Mouse (Mus musculus) stomach, embryonic 15.5 days (tissue): ENCODE measurements at regions not wholly inside any gene's neighbourhood (a gene's known extent, or its start where the extent isn't known, plus 50 kb on each side); places are given as distances from the start of the nearest gene placed in this dataset.
"Not testable (repeated sequence)": the region's sequence is repeated elsewhere in the genome, so short reads cannot be mapped to it uniquely, and the experiment has no call there.

ENCODE experiments used
- ATAC-seq: fragments of 200-750 bp; cut with Nextera tagmentation; 2 replicates; pipeline ENCODE4 v1.8.0; 2017; ENCODE audit warnings: low read depth, moderate number of reproducible peaks, moderate TSS enrichment; ENCODE audit not compliant: insufficient read depth, low FRiP score
- H3K27ac ChIP-seq: fragments of 300-500 bp; sonication (generic); 2 replicates; pipeline ENCODE4 v1.5.1; 2015; ENCODE audit warnings: mild to moderate bottlenecking, inconsistent platforms
- H3K27me3 ChIP-seq: fragments of 300-500 bp; sonication (generic); replicated peaks from 2 replicates; pipeline ENCODE4 v1.6.1; 2015; ENCODE audit warnings: inconsistent platforms
- H3K36me3 ChIP-seq: fragments of 300-500 bp; sonication (generic); 2 replicates; pipeline ENCODE4 v1.6.1; 2015; ENCODE audit warnings: inconsistent platforms
- H3K4me1 ChIP-seq: fragments of 300-500 bp; sonication (generic); 2 replicates; pipeline ENCODE4 v1.6.1; 2015; ENCODE audit warnings: inconsistent platforms
- H3K4me2 ChIP-seq: fragments of 300-500 bp; sonication (generic); 2 replicates; pipeline ENCODE4 v1.6.1; 2015; ENCODE audit warnings: mild to moderate bottlenecking, inconsistent platforms
- H3K4me3 ChIP-seq: fragments of 300-500 bp; sonication (generic); replicated peaks from 2 replicates; pipeline ENCODE4 v1.5.1; 2015; ENCODE audit warnings: inconsistent platforms
- H3K9ac ChIP-seq: fragments of 300-500 bp; sonication (generic); 2 replicates; pipeline ENCODE4 v1.6.1; 2015; ENCODE audit warnings: inconsistent platforms
- H3K9me3 ChIP-seq: fragments of 300-500 bp; sonication (generic); 2 replicates; pipeline ENCODE4 v1.6.1; 2016; ENCODE audit warnings: inconsistent platforms
- WGBS: fragments of 180-500 bp; shearing (Covaris S2); methylation state at CpG from one replicate; pipeline ENCODE4 v1.1.7; 2015; 5-methylcytosine and 5-hydroxymethylcytosine counted together

- 0 out of 2 replicates have a peak, but pooled peaks cover 3% of the 10 kb centered on the region for H3K4me1 ChIP-seq
- no peaks in the 10 kb centered on the region for H3K9me3 ChIP-seq
- no peaks in the 10 kb centered on the region for H3K36me3 ChIP-seq
- ATAC-seq = no peak
- no peak overlapping the region for H3K4me2 ChIP-seq
- H3K27ac ChIP-seq = no peak overlapping the region
- 44% methylated on average over 4 of the region's 4 CpGs for WGBS
- H3K4me3 ChIP-seq = no peak overlapping the region
- H3K9ac ChIP-seq = no peak overlapping the region
- H3K27me3 ChIP-seq = no peaks in the 10 kb centered on the region
These were observed 118.8 kb upstream of the Mpdz start for GRCm38 (mm10) chr4:81561453-81561852.

- no peak overlapping the region for H3K4me3 ChIP-seq
- H3K27ac ChIP-seq = no peak overlapping the region
- no peak overlapping the region for H3K9ac ChIP-seq
- H3K36me3 ChIP-seq = no peaks in the 10 kb centered on the region
- no peak overlapping the region for H3K4me2 ChIP-seq
- ATAC-seq = no peak
- no peaks in the 10 kb centered on the region for H3K27me3 ChIP-seq
- H3K9me3 ChIP-seq = no peaks in the 10 kb centered on the region
- no peaks in the 10 kb centered on the region for H3K4me1 ChIP-seq
- whole genome bisulfite sequencing = 64% methylated on average over 4 of the region's 4 CpGs
These were observed 108.2 kb upstream of the Mpdz start for GRCm38 (mm10) chr4:81550816-81551215.

- Histone ChIP-seq H3K4me1 (no peaks in the 10 kb centered on the region), H3K9me3 (no peaks in the 10 kb centered on the region), H3K9ac (no peak overlapping the region), H3K27me3 (no peaks in the 10 kb centered on the region), H3K4me3 (no peak overlapping the region), H3K36me3 (no peaks in the 10 kb centered on the region), H3K4me2 (no peak overlapping the region), H3K27ac (no peak overlapping the region)
- ATAC-seq = no peak
- 79% methylated on average over 4 of the region's 4 CpGs for WGBS
These were observed 107.6 kb upstream of the Mpdz start for GRCm38 (mm10) chr4:81550256-81550655.

GRCm38 (mm10) chr4:81540496-81540895 is 97.9 kb upstream of the Mpdz start:
- no peak overlapping the region for H3K4me2 ChIP-seq
- no peaks in the 10 kb centered on the region for H3K9me3 ChIP-seq
- no peak overlapping the region for H3K27ac ChIP-seq
- H3K4me3 ChIP-seq = no peak overlapping the region
- H3K27me3 ChIP-seq = no peaks in the 10 kb centered on the region
- ATAC-seq = no peak
- no peaks in the 10 kb centered on the region for H3K4me1 ChIP-seq
- H3K36me3 ChIP-seq = no peaks in the 10 kb centered on the region
- no peak overlapping the region for H3K9ac ChIP-seq

GRCm38 (mm10) chr4:81539551-81539950 is 96.9 kb upstream of the Mpdz start:
- 59% methylated on average over 3 of the region's 3 CpGs for WGBS
- no peak for ATAC-seq

GRCm38 (mm10) chr4:81536795-81537194 is 94.2 kb upstream of the Mpdz start:
- no peaks in the 10 kb centered on the region for H3K4me1 ChIP-seq
- no peaks in the 10 kb centered on the region for H3K27me3 ChIP-seq
- no peaks in the 10 kb centered on the region for H3K9me3 ChIP-seq
- H3K27ac ChIP-seq = no peak overlapping the region
- ATAC-seq = no peak; the same call in 1 of the 2 replicates
- H3K4me2 ChIP-seq = no peak overlapping the region
- no peak overlapping the region for H3K4me3 ChIP-seq
- H3K36me3 ChIP-seq = no peaks in the 10 kb centered on the region
- H3K9ac ChIP-seq = no peak overlapping the region

More at GRCm38 (mm10) chr4:81539551-81539950, 96.9 kb upstream of the Mpdz start:
- no peak overlapping the region for H3K4me3 ChIP-seq
- H3K9ac ChIP-seq = no peak overlapping the region
- no peaks in the 10 kb centered on the region for H3K27me3 ChIP-seq
- no peak overlapping the region for H3K4me2 ChIP-seq
- no peaks in the 10 kb centered on the region for H3K4me1 ChIP-seq
- H3K9me3 ChIP-seq = no peaks in the 10 kb centered on the region
- H3K27ac ChIP-seq = no peak overlapping the region
- H3K36me3 ChIP-seq = no peaks in the 10 kb centered on the region

- Histone ChIP-seq H3K4me1 (no peaks in the 10 kb centered on the region), H3K27me3 (no peaks in the 10 kb centered on the region), H3K36me3 (no peaks in the 10 kb centered on the region), H3K4me2 (no peak overlapping the region), H3K4me3 (no peak overlapping the region), H3K9me3 (no peaks in the 10 kb centered on the region), H3K27ac (no peak overlapping the region), H3K9ac (no peak overlapping the region)
- ATAC-seq = no peak
- WGBS = 88% methylated on average over 2 of the region's 2 CpGs
These were observed 87.9 kb upstream of the Mpdz start for GRCm38 (mm10) chr4:81530546-81530945.

GRCm38 (mm10) chr4:81519151-81519550 is 76.5 kb upstream of the Mpdz start:
- not testable (repeated sequence) for H3K36me3 ChIP-seq, H3K27me3 ChIP-seq, H3K4me3 ChIP-seq, H3K4me2 ChIP-seq, H3K4me1 ChIP-seq, H3K9ac ChIP-seq, H3K9me3 ChIP-seq, ATAC-seq, H3K27ac ChIP-seq
- WGBS = 64% methylated on average over 2 of the region's 2 CpGs

- 74% methylated on average over 4 of the region's 4 CpGs for WGBS
- H3K9me3 ChIP-seq = no peaks in the 10 kb centered on the region
- H3K4me2 ChIP-seq = no peak overlapping the region
- no peak overlapping the region for H3K4me3 ChIP-seq
- ATAC-seq = no peak
- no peaks in the 10 kb centered on the region for H3K36me3 ChIP-seq
- no peak overlapping the region for H3K27ac ChIP-seq
- H3K9ac ChIP-seq = no peak overlapping the region
- H3K4me1 ChIP-seq = no peaks in the 10 kb centered on the region
- no peaks in the 10 kb centered on the region for H3K27me3 ChIP-seq
These were observed 71.9 kb upstream of the Mpdz start for GRCm38 (mm10) chr4:81514547-81514946.

- Histone ChIP-seq H3K4me2 (no peak overlapping the region), H3K4me3 (no peak overlapping the region), H3K4me1 (no peaks in the 10 kb centered on the region), H3K9me3 (no peaks in the 10 kb centered on the region), H3K9ac (no peak overlapping the region), H3K27ac (no peak overlapping the region), H3K27me3 (no peaks in the 10 kb centered on the region), H3K36me3 (no peaks in the 10 kb centered on the region)
- WGBS = 70% methylated on average over 3 of the region's 3 CpGs
- no peak for ATAC-seq
These were observed 69.8 kb upstream of the Mpdz start for GRCm38 (mm10) chr4:81512396-81512795.

GRCm38 (mm10) chr4:81508776-81509175 is 66.2 kb upstream of the Mpdz start:
- H3K9ac ChIP-seq = no peak overlapping the region
- H3K9me3 ChIP-seq = no peaks in the 10 kb centered on the region
- H3K4me2 ChIP-seq = no peak overlapping the region
- H3K36me3 ChIP-seq = no peaks in the 10 kb centered on the region
- H3K4me3 ChIP-seq = no peak overlapping the region
- no peaks in the 10 kb centered on the region for H3K4me1 ChIP-seq
- no peak for ATAC-seq
- 93% methylated on average over 1 of the region's 1 CpGs for WGBS
- no peaks in the 10 kb centered on the region for H3K27me3 ChIP-seq
- H3K27ac ChIP-seq = no peak overlapping the region

GRCm38 (mm10) chr4:81506841-81507240 is 64.2 kb upstream of the Mpdz start:
- Histone ChIP-seq H3K36me3 (no peaks in the 10 kb centered on the region), H3K4me2 (no peak overlapping the region), H3K9me3 (no peaks in the 10 kb centered on the region), H3K27me3 (no peaks in the 10 kb centered on the region), H3K4me3 (no peak overlapping the region), H3K4me1 (no peaks in the 10 kb centered on the region), H3K9ac (no peak overlapping the region), H3K27ac (no peak overlapping the region)
- 86% methylated on average over 5 of the region's 5 CpGs for WGBS
- ATAC-seq = no peak

- no peak for ATAC-seq
- H3K4me1 ChIP-seq = no peaks in the 10 kb centered on the region
- no peaks in the 10 kb centered on the region for H3K9me3 ChIP-seq
- 91% methylated on average over 6 of the region's 6 CpGs for WGBS
- H3K27me3 ChIP-seq = no peaks in the 10 kb centered on the region
- no peak overlapping the region for H3K4me2 ChIP-seq
- H3K27ac ChIP-seq = no peak overlapping the region
- no peak overlapping the region for H3K4me3 ChIP-seq
- no peaks in the 10 kb centered on the region for H3K36me3 ChIP-seq
- H3K9ac ChIP-seq = no peak overlapping the region
These were observed 63.7 kb upstream of the Mpdz start for GRCm38 (mm10) chr4:81506306-81506705.
